Mouse (Mus musculus) limb, embryonic 13.5 days (tissue): ENCODE measurements around the gene Dpm3. TPM values are rescaled to one million over a fixed set of nuclear protein-coding genes. Genes with fewer than 3 reads are reported as not detected.

Source experiments
- ATAC-seq: fragments of 200-750 bp; cut with Nextera tagmentation; 2 replicates; pipeline ENCODE4 v1.8.0; 2017; ENCODE audit warnings: low read depth, moderate number of reproducible peaks, moderate TSS enrichment; ENCODE audit not compliant: low FRiP score
- H3K27ac ChIP-seq: fragments of 300-500 bp; sonication (generic); 2 replicates; pipeline ENCODE4 v1.5.1; 2015; ENCODE audit warnings: inconsistent platforms, mild to moderate bottlenecking, moderate library complexity
- H3K27me3 ChIP-seq: fragments of 300-500 bp; sonication (generic); 2 replicates; pipeline ENCODE4 v1.6.1; 2015; ENCODE audit warnings: mild to moderate bottlenecking, inconsistent platforms
- H3K36me3 ChIP-seq: fragments of 300-500 bp; sonication (generic); 2 replicates; pipeline ENCODE4 v1.6.1; 2015; ENCODE audit warnings: inconsistent platforms, mild to moderate bottlenecking, moderate library complexity
- H3K4me1 ChIP-seq: fragments of 300-500 bp; sonication (generic); 2 replicates; pipeline ENCODE4 v1.6.1; 2015; ENCODE audit warnings: inconsistent platforms
- H3K4me2 ChIP-seq: fragments of 300-500 bp; sonication (generic); replicated peaks from 2 replicates; pipeline ENCODE4 v1.6.1; 2015; ENCODE audit warnings: inconsistent platforms, mild to moderate bottlenecking, moderate library complexity
- H3K4me3 ChIP-seq: fragments of 300-500 bp; sonication (generic); 2 replicates; pipeline ENCODE4 v1.5.1; 2015; ENCODE audit warnings: moderate library complexity, mild to moderate bottlenecking, inconsistent platforms
- H3K9ac ChIP-seq: fragments of 300-500 bp; sonication (generic); 2 replicates; pipeline ENCODE4 v1.6.1; 2015; ENCODE audit warnings: mild to moderate bottlenecking, inconsistent platforms
- H3K9me3 ChIP-seq: fragments of 300-500 bp; sonication (generic); 2 replicates; pipeline ENCODE4 v1.6.1; 2016; ENCODE audit warnings: inconsistent platforms
- WGBS: fragments of 180-500 bp; shearing (Covaris S2); methylation state at CpG from one replicate; pipeline ENCODE4 v1.1.7; 2015; 5-methylcytosine and 5-hydroxymethylcytosine counted together
- polyA plus RNA-seq: library from polyadenylated mRNA; unstranded; fragments of >200 nt; fragmentation: Nextera tagmentation; extraction: Ambion mirVana; gene quantifications from 2 replicates; pipeline ENCODE4 v1.2.1, GENCODE M21; 2015

Gene Dpm3
- polyA plus RNA-seq, 1 experiment from 2014 or later: 126 TPM

GRCm38 (mm10) chr3:89225321-89225815 is 33.8 kb upstream of the Dpm3 start:
- ATAC-seq: no peak
- Histone ChIP-seq H3K9me3 (no peaks in the 10 kb centered on the region), H3K4me3 (no peak overlapping the region), H3K4me1 (peaks cover 41% of the 10 kb centered on the region), H3K4me2 (peak overlapping the region; percentile 85), H3K27me3 (peaks cover 13% of the 10 kb centered on the region), H3K9ac (peak overlapping the region; percentile 64; the same call in 1 of the 2 replicates), H3K36me3 (peaks cover 44% of the 10 kb centered on the region), H3K27ac (no peak overlapping the region)
- WGBS: 61% methylated on average over 12 of the region's 12 CpGs

GRCm38 (mm10) chr3:89225918-89226317 is 33.2 kb upstream of the Dpm3 start:
- Histone ChIP-seq H3K4me1 (peaks cover 41% of the 10 kb centered on the region), H3K36me3 (peaks cover 42% of the 10 kb centered on the region), H3K4me3 (peak overlapping the region; percentile 46), H3K9me3 (no peaks in the 10 kb centered on the region), H3K9ac (peak overlapping the region; percentile 64), H3K27me3 (peaks cover 16% of the 10 kb centered on the region), H3K4me2 (peak overlapping the region; percentile 85), H3K27ac (no peak overlapping the region)
- WGBS: 53% methylated on average over 4 of the region's 4 CpGs
- no peak for ATAC-seq

- 26% methylated on average over 11 of the region's 11 CpGs for WGBS
- H3K9ac ChIP-seq: peak overlapping the region; percentile 64
- peak overlapping the region; percentile 85 for H3K4me2 ChIP-seq
- H3K27ac ChIP-seq: no peak overlapping the region
- peaks cover 20% of the 10 kb centered on the region for H3K27me3 ChIP-seq
- peaks cover 37% of the 10 kb centered on the region for H3K36me3 ChIP-seq
- H3K4me3 ChIP-seq: peak overlapping the region; percentile 46
- H3K4me1 ChIP-seq: peaks cover 41% of the 10 kb centered on the region
- ATAC-seq: no peak
- H3K9me3 ChIP-seq: no peaks in the 10 kb centered on the region
These were observed 32.8 kb upstream of the Dpm3 start for GRCm38 (mm10) chr3:89226361-89226760.

GRCm38 (mm10) chr3:89226900-89227299 is 32.3 kb upstream of the Dpm3 start, which contains the start of gene Mtx1:
TSS of gene Mtx1 (minus strand) at chr3:89227088.
- ATAC-seq: no peak; the same call in 1 of the 2 replicates

GRCm38 (mm10) chr3:89227307-89228179 is 31.6 kb upstream of the Dpm3 start:
- H3K9ac ChIP-seq: peak overlapping the region; percentile 64
- H3K4me3 ChIP-seq: peak overlapping the region; percentile 46
- WGBS: 3% methylated on average over 41 of the region's 41 CpGs
- H3K4me1 ChIP-seq: peaks cover 41% of the 10 kb centered on the region
- peak overlapping the region; percentile 88 for H3K27ac ChIP-seq
- peaks cover 25% of the 10 kb centered on the region for H3K27me3 ChIP-seq
- H3K9me3 ChIP-seq: no peaks in the 10 kb centered on the region
- H3K4me2 ChIP-seq: peak overlapping the region; percentile 85
- peak; percentile 93 for ATAC-seq
- H3K36me3 ChIP-seq: peaks cover 31% of the 10 kb centered on the region

More at GRCm38 (mm10) chr3:89226900-89227299, 32.3 kb upstream of the Dpm3 start, which contains the start of gene Mtx1:
- Histone ChIP-seq H3K4me2 (peak within 1 kb of the TSS; percentile 85), H3K9ac (peak within 1 kb of the TSS; percentile 64), H3K4me1 (peaks cover 41% of the 10 kb centered on the region), H3K27me3 (peaks cover 23% of the 10 kb centered on the region), H3K9me3 (no peaks in the 10 kb centered on the region), H3K4me3 (peak within 1 kb of the TSS; percentile 46), H3K36me3 (peaks cover 32% of the 10 kb centered on the region), H3K27ac (peak within 1 kb of the TSS; percentile 88)
- WGBS: 3% methylated on average over 21 of the region's 21 CpGs

- peaks cover 25% of the 10 kb centered on the region for H3K27me3 ChIP-seq
- ATAC-seq: peak; percentile 54; the same call in 1 of the 2 replicates
- peak overlapping the region; percentile 85 for H3K4me2 ChIP-seq
- peak overlapping the region; percentile 88; the same call in 1 of the 2 replicates for H3K27ac ChIP-seq
- 0% methylated on average over 20 of the region's 20 CpGs for WGBS
- peak overlapping the region; percentile 64 for H3K9ac ChIP-seq
- peaks cover 25% of the 10 kb centered on the region for H3K36me3 ChIP-seq
- H3K4me3 ChIP-seq: peak overlapping the region; percentile 46
- H3K9me3 ChIP-seq: no peaks in the 10 kb centered on the region
- H3K4me1 ChIP-seq: peaks cover 41% of the 10 kb centered on the region
These were observed 31.0 kb upstream of the Dpm3 start for GRCm38 (mm10) chr3:89228180-89228549.

GRCm38 (mm10) chr3:89228836-89229235 is 30.3 kb upstream of the Dpm3 start, which contains the start of gene Muc1:
TSS of gene Muc1 (plus strand) at chr3:89229057.
- Histone ChIP-seq H3K27ac (peak within 1 kb of the TSS; percentile 88; the same call in 1 of the 2 replicates), H3K9me3 (no peaks in the 10 kb centered on the region), H3K4me2 (peak within 1 kb of the TSS; percentile 85), H3K9ac (peak within 1 kb of the TSS; percentile 64), H3K27me3 (peaks cover 25% of the 10 kb centered on the region), H3K4me3 (peak within 1 kb of the TSS; percentile 46), H3K4me1 (peaks cover 41% of the 10 kb centered on the region), H3K36me3 (peaks cover 20% of the 10 kb centered on the region)
- WGBS: 31% methylated on average over 10 of the region's 10 CpGs
- no peak for ATAC-seq

GRCm38 (mm10) chr3:89229276-89229675 is 29.9 kb upstream of the Dpm3 start:
- Histone ChIP-seq H3K9ac (no peak overlapping the region), H3K36me3 (peaks cover 21% of the 10 kb centered on the region), H3K4me3 (no peak overlapping the region), H3K9me3 (no peaks in the 10 kb centered on the region), H3K4me1 (peaks cover 41% of the 10 kb centered on the region), H3K4me2 (peak overlapping the region; percentile 85), H3K27me3 (peaks cover 25% of the 10 kb centered on the region), H3K27ac (no peak overlapping the region)
- 58% methylated on average over 4 of the region's 4 CpGs for whole genome bisulfite sequencing
- ATAC-seq: no peak

- Histone ChIP-seq H3K27me3 (peaks cover 25% of the 10 kb centered on the region), H3K27ac (no peak overlapping the region), H3K4me1 (peaks cover 34% of the 10 kb centered on the region), H3K36me3 (peaks cover 20% of the 10 kb centered on the region), H3K4me3 (no peak overlapping the region), H3K9ac (no peak overlapping the region), H3K9me3 (no peaks in the 10 kb centered on the region), H3K4me2 (no peak overlapping the region)
- no peak for ATAC-seq
- WGBS: 84% methylated on average over 2 of the region's 2 CpGs
These were observed 28.6 kb upstream of the Dpm3 start for GRCm38 (mm10) chr3:89230561-89230960.

GRCm38 (mm10) chr3:89231345-89231744 is 27.8 kb upstream of the Dpm3 start:
- 58% methylated on average over 7 of the region's 7 CpGs for WGBS
- H3K4me1 ChIP-seq: peaks cover 26% of the 10 kb centered on the region
- no peak overlapping the region for H3K27ac ChIP-seq
- H3K4me2 ChIP-seq: no peak overlapping the region
- no peaks in the 10 kb centered on the region for H3K9me3 ChIP-seq
- H3K36me3 ChIP-seq: peaks cover 26% of the 10 kb centered on the region
- ATAC-seq: no peak
- H3K27me3 ChIP-seq: peaks cover 25% of the 10 kb centered on the region
- no peak overlapping the region for H3K4me3 ChIP-seq
- H3K9ac ChIP-seq: no peak overlapping the region

- Histone ChIP-seq H3K9ac (no peak overlapping the region), H3K27me3 (peaks cover 25% of the 10 kb centered on the region), H3K4me2 (no peak overlapping the region), H3K27ac (no peak overlapping the region), H3K4me3 (no peak overlapping the region), H3K36me3 (peaks cover 31% of the 10 kb centered on the region), H3K9me3 (no peaks in the 10 kb centered on the region), H3K4me1 (peaks cover 22% of the 10 kb centered on the region)
- no peak for ATAC-seq
- WGBS: 74% methylated on average over 16 of the region's 16 CpGs
These were observed 27.3 kb upstream of the Dpm3 start for GRCm38 (mm10) chr3:89231772-89232275.

- WGBS: 54% methylated on average over 6 of the region's 6 CpGs
- H3K4me2 ChIP-seq: no peak overlapping the region
- H3K9me3 ChIP-seq: no peaks in the 10 kb centered on the region
These were observed 26.5 kb upstream of the Dpm3 start for GRCm38 (mm10) chr3:89232614-89233013.

More at GRCm38 (mm10) chr3:89232614-89233013, 26.5 kb upstream of the Dpm3 start:
- Histone ChIP-seq H3K4me1 (peaks cover 15% of the 10 kb centered on the region), H3K9ac (no peak overlapping the region), H3K4me3 (no peak overlapping the region), H3K36me3 (peaks cover 37% of the 10 kb centered on the region), H3K27ac (no peak overlapping the region), H3K27me3 (peaks cover 25% of the 10 kb centered on the region)
- no peak for ATAC-seq
